Mouse (Mus musculus): ENCODE measurements around the gene Mkrn1. TPM values are rescaled to one million over a fixed set of nuclear protein-coding genes. Genes with fewer than 3 reads are reported as not detected.

Mkrn1 gene
- 236 and 250 TPM in 2 replicates for polyA plus RNA-seq (2015; fragmentation: Nextera tagmentation; extraction: Ambion mirVana)

DNA sequence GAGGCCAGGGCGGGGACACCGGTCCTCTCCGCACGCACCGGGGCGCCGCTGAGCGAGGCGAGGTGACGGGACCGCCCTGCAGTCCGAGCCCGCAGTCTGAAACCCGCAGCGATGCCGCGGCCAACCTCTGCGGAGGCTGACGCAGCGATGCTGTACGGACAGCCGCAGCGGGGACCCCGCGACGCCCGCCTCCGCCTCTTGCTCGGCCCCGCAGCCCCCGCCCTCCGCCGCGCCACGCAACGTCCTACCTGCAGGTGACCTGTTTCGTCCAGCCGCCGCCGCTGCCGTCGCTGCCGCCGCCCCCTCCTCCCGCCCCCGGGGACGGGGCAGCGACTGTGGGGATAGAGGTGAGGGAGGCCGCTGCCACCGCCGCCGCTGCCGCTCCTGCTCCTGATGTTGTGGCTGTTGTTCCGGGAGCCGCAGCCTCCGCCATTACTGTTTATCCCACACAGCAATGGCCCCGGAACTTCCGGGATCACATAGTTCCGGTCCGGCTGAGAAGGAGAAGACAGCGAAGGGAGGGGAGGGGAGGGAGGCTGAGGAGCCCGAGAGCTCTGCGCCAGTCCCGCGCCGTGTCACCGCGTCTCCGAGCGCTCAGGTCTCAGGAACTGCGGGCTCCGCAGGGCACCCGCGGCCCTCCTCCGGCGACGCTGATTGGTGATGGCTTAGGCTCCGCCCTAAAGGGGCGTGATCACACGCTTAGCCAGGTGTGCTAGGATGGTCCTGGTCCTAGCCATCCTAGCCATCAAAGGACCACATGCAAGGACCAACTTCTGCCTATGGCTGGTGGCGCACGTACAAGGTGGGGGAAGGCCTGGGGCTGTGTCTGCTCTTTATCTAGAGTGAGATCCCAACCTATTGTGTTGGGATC lies at the start of gene Mkrn1:
Gene Mkrn1 (minus strand): TSS at position 612 of the 871 bp plus-strand sequence.
- Histone ChIP-seq H3K4me3 (peak within 1 kb of the TSS; percentile 94), H3K36me3 (no peaks in the 10 kb centered on the region; the same call in 1 of the 2 replicates), H3K27me3 (peaks cover 11% of the 10 kb centered on the region), H3K27ac (peak within 1 kb of the TSS; percentile 98), H3K9me3 (no peaks in the 10 kb centered on the region), H3K9ac (peak within 1 kb of the TSS; percentile 95), H3K4me2 (peak within 1 kb of the TSS; percentile 75), H3K4me1 (replicated peaks) (peaks cover 27% of the 10 kb centered on the region)
- WGBS: under 1% methylated on average over 73 of the region's 82 CpGs
- peak; percentile 97 for ATAC-seq (ENCODE audit: low FRiP score)

DNA sequence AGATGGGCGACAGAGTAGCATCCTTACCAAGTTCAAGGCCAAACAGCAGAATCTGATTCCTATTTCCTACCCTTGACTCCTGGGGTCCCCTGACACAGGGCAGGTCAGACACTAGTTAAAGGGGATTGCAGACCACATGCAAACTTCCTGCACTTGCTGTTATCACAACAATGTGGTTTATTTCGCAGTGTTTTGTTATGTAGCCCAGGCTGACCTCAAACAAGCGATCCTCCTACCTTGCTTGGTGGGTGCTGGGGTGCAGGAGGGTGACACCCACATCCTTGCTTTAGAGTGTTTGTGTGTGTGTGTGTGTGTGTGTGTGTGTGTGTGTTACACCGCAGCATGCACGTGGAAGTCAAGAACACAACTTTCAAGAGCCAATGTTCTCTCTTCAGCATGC lies 49.2 kb upstream of the Mkrn1 start:
- Histone ChIP-seq H3K27ac (no peak overlapping the region), H3K4me2 (no peak overlapping the region), H3K36me3 (peaks cover 72% of the 10 kb centered on the region), H3K4me1 (replicated peaks) (peaks cover 3% of the 10 kb centered on the region), H3K27me3 (no peaks in the 10 kb centered on the region), H3K4me3 (no peak overlapping the region), H3K9ac (no peak overlapping the region), H3K9me3 (no peaks in the 10 kb centered on the region)
- ATAC-seq (ENCODE audit: low FRiP score): no peak
- 91% methylated on average over 5 of the region's 5 CpGs for WGBS

DNA sequence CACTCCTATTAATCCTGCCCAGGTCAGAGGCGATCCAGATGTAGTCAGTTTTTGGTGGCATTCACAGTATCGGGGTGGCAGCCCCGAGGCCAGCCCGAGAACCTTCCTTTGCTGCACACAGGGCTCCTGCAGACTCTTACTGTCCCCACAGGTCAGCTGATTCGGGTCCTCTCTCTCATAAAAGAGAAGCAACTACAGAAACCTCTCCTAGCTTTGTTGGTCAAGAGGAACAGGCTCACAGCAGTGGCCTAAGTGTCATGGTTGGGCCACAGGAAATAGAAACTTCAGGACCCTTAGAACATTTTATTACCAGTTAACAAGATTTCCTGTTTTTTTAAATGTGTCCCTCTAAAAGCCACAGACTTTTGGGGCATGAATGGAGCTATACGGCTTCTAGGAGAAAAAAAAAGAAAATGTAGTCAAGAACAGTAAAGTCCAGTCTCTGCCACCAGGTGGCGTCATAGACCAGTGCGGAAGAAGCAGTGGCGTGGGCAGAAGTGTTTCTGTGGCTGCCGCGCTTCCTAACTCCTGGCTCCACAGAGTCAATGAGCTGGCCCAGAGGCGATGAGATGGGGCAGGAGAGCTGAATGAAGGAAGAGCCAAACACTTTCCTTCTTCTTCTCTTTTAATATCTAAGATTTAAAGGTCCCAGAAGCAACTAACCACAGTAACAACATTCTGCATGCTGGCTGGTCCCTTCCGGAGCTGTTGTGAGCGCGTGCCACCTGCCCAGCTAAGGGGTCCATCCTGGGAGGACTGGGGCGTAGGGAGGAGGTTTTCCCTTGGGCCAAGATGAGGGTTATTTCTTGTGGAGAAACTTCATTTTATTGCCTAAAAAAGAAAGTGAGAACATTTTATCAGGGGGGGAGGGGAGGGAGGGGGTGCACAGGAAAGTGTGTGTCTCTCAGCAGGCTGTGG lies 42.6 kb upstream of the Mkrn1 start:
- no peak overlapping the region for H3K4me3 ChIP-seq
- H3K27me3 ChIP-seq: no peaks in the 10 kb centered on the region
- H3K36me3 ChIP-seq: peaks cover 50% of the 10 kb centered on the region
- peak; percentile 63; the same call in 1 of the 2 replicates for ATAC-seq (ENCODE audit: low FRiP score)
- no peak overlapping the region for H3K4me2 ChIP-seq
- H3K27ac ChIP-seq: no peak overlapping the region
- no peak overlapping the region for H3K9ac ChIP-seq
- H3K9me3 ChIP-seq: no peaks in the 10 kb centered on the region
- H3K4me1 ChIP-seq (replicated peaks): no peaks in the 10 kb centered on the region
- WGBS: 51% methylated on average over 16 of the region's 16 CpGs

DNA sequence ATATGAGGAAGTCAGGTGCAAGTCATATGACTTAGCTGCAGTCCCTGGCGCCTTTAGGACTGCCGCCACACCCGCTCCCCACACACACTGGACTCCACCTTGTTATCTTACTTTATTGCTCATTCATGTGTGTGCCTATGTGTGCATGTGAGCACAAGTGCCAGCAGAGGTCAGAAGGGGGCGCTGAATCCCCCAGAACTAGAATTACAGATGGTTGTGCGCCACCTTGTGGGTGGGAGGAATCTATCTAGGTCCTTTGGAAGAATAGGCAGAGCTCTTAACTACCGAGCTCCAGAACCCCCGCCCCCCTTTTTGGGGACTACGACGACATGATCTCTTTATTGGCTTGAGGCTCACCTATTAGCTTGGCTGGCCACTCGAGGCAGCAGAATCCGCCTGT lies 39.8 kb upstream of the Mkrn1 start:
- Histone ChIP-seq H3K4me1 (replicated peaks) (no peaks in the 10 kb centered on the region), H3K9ac (no peak overlapping the region), H3K4me2 (no peak overlapping the region), H3K36me3 (peaks cover 31% of the 10 kb centered on the region), H3K9me3 (no peaks in the 10 kb centered on the region), H3K4me3 (no peak overlapping the region), H3K27ac (no peak overlapping the region), H3K27me3 (no peaks in the 10 kb centered on the region)
- ATAC-seq (ENCODE audit: low FRiP score): no peak
- WGBS: 96% methylated on average over 11 of the region's 11 CpGs

DNA sequence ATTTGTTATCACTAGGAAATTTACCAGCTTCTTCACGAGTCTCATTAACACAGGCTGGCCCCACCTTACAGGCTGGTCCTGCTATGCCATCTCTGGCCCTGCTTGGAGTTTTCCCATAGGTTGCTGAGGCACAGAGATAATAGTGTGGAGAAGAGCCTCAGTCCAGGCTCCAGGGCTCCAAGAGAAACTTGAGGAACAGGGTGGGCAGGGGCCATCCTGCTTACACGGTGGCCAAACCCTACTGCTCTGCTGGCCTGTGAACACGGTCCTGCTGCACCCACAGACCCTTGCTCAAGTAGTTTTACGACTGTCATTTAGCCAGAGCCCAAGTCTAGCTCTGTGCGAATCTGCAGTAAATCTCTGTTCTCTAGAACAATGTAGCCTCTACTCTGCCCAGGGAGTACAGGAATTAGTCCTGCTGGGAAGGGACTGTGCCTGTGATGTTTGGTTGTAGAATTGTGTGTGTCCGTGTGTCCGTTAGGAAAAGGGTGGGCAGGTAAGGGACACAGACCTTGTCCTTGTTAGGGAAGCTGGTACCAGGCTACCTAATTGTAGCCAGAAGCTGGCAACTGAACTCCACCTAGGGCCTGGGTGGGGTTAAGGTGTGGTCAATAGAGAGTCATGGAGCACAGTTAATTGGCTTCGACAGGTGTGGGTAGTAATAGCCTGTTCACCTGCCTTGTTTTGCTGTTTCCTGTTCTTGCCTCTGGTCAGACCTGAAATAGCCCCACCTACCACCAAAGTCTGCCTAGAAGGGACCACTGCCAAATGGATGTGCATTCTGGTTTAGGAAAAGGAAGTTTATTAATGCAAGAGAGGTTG lies 35.3 kb upstream of the Mkrn1 start:
- Histone ChIP-seq H3K27me3 (no peaks in the 10 kb centered on the region), H3K36me3 (peaks cover 6% of the 10 kb centered on the region), H3K4me1 (replicated peaks) (no peaks in the 10 kb centered on the region), H3K27ac (no peak overlapping the region), H3K9me3 (no peaks in the 10 kb centered on the region), H3K4me2 (no peak overlapping the region), H3K4me3 (no peak overlapping the region), H3K9ac (no peak overlapping the region)
- WGBS: 84% methylated on average over 8 of the region's 8 CpGs
- no peak for ATAC-seq (ENCODE audit: low FRiP score)

DNA sequence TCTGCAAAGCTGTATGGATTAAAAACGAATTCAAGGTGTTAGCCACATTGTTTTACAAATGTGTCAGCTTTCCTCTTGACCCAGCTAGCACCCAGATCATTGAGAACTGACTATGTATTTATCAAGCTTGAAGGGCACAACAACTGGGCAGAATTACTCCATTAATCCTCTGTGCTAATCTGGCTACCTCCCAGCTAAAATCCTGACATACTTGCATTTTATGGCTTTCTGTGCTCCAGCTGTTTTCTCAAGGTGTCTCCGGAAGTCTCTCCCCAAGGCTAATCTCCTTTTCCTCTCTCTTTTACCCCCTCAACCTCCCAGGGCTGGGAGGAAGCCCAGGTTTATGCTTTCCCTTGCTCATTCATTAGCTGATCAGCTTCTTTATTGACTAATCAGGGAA lies 34.4 kb upstream of the Mkrn1 start:
- ATAC-seq (ENCODE audit: low FRiP score): no peak
- H3K27me3 ChIP-seq: no peaks in the 10 kb centered on the region
- H3K4me2 ChIP-seq: no peak overlapping the region
- no peaks in the 10 kb centered on the region for H3K9me3 ChIP-seq
- H3K4me3 ChIP-seq: no peak overlapping the region
- no peaks in the 10 kb centered on the region for H3K4me1 ChIP-seq (replicated peaks)
- WGBS: 61% methylated on average over 2 of the region's 2 CpGs
- no peak overlapping the region for H3K9ac ChIP-seq
- H3K27ac ChIP-seq: no peak overlapping the region
- H3K36me3 ChIP-seq: no peaks in the 10 kb centered on the region

DNA sequence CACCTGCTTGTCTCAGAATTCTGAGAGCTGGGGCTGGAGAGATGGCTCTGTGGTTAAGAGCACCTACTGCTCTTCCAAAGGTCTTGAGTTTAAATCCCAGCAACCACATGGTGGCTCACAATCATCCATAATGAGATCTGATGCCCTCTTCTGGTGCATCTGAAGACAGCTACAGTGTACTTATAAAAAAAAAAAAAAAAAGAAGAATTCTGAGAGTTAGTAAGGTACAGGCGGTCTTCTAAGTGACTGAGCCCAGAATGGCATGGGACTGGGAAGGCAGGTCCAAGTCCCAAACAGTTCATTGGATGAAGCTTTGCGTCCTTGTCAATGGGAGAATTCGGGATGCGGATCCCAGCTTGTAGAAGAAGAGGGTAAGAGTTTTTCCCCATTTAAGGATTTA lies 33.3 kb upstream of the Mkrn1 start:
- WGBS: 94% methylated on average over 4 of the region's 4 CpGs
- H3K27me3 ChIP-seq: no peaks in the 10 kb centered on the region
- no peak overlapping the region for H3K27ac ChIP-seq
- no peak overlapping the region for H3K4me3 ChIP-seq
- H3K4me2 ChIP-seq: no peak overlapping the region
- H3K36me3 ChIP-seq: no peaks in the 10 kb centered on the region
- no peak for ATAC-seq (ENCODE audit: low FRiP score)
- no peaks in the 10 kb centered on the region for H3K9me3 ChIP-seq
- H3K4me1 ChIP-seq (replicated peaks): no peaks in the 10 kb centered on the region
- H3K9ac ChIP-seq: no peak overlapping the region

DNA sequence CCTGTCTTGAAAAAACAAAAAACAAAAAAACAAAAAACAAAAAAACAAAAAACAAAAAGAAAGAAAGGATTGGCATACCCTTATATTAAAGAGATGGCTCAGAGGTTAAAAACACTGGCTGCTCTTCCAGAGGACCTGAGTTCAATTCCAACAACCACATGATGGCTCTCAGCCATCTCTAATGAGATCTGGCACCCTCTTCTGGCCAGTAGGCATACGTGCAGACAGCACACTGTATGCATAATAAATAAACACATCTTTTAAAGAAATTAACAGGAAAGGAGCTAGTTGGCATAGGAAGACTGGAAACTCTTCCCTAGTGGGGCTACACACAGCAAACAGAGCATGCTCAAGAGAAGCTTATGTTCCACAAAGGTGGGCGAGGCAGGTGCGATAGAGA lies 30.8 kb upstream of the Mkrn1 start:
- Histone ChIP-seq H3K4me3 (no peak overlapping the region), H3K9me3 (no peaks in the 10 kb centered on the region), H3K27ac (no peak overlapping the region), H3K27me3 (no peaks in the 10 kb centered on the region), H3K36me3 (no peaks in the 10 kb centered on the region), H3K4me1 (replicated peaks) (no peaks in the 10 kb centered on the region), H3K4me2 (no peak overlapping the region), H3K9ac (no peak overlapping the region)
- no peak for ATAC-seq (ENCODE audit: low FRiP score)
- WGBS: 89% methylated on average over 3 of the region's 3 CpGs

DNA sequence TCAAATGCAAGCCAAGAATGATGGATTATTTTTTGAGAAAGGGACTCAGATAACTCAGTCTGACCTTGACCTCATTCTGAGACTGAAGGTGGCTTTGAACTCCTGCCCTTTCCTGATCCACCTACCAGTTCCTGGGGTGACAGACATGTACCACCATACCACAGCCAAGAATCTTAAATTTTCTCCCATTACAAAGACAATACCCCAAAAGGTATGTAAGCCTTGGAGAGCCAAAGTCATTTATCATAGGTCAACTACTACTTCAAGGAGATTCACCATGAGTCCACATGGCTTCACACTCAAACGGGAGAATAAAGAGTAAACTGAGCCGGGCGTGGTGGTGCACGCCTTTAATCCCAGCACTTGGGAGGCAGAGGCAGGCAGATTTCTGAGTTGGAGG lies 30.3 kb upstream of the Mkrn1 start:
- ATAC-seq (ENCODE audit: low FRiP score): no peak
- Histone ChIP-seq H3K36me3 (no peaks in the 10 kb centered on the region), H3K9me3 (no peaks in the 10 kb centered on the region), H3K4me1 (replicated peaks) (no peaks in the 10 kb centered on the region), H3K4me3 (no peak overlapping the region), H3K27me3 (no peaks in the 10 kb centered on the region), H3K4me2 (no peak overlapping the region), H3K27ac (no peak overlapping the region), H3K9ac (no peak overlapping the region)
- WGBS: 91% methylated on average over 4 of the region's 4 CpGs

DNA sequence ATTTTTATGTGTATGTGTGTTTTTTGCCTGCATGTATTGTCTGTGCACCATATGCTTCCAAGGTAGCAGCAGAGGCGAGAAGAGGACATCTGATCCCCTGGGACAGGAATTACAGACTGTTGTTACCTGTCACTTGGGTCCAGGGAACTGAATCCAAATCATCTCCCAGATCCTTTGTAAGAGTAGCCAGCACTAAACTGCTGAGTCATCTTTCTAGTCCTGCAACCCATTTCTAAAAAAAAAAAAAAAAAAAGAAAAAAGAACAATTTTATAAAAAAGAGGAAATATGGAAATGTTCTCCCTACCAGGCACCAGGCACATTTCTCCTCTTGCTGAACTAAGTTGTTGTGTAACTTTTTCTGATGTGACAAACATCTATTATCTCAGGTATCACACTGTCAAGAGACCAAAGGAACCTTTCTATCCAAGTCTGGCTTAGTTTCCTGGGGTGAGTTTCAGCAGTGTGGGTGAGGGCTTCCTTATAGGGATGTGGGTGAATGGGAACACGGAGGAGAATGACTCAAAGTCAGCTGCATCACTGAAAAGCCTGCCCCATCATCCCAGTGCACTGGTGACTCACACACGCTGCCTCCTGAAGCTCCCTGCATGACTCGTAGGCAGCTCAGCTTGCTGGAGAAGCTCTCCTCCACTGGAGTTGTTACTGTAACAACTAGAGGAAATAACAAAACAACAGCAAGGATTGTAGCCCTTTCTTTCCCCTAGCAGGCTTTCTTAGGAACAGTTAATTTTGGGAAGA lies 27.3 kb upstream of the Mkrn1 start:
- Histone ChIP-seq H3K4me3 (no peak overlapping the region), H3K9ac (no peak overlapping the region), H3K9me3 (no peaks in the 10 kb centered on the region), H3K4me2 (no peak overlapping the region), H3K36me3 (no peaks in the 10 kb centered on the region), H3K27me3 (no peaks in the 10 kb centered on the region), H3K27ac (no peak overlapping the region), H3K4me1 (replicated peaks) (no peaks in the 10 kb centered on the region)
- no peak for ATAC-seq (ENCODE audit: low FRiP score)
- WGBS: 62% methylated on average over 4 of the region's 4 CpGs

DNA sequence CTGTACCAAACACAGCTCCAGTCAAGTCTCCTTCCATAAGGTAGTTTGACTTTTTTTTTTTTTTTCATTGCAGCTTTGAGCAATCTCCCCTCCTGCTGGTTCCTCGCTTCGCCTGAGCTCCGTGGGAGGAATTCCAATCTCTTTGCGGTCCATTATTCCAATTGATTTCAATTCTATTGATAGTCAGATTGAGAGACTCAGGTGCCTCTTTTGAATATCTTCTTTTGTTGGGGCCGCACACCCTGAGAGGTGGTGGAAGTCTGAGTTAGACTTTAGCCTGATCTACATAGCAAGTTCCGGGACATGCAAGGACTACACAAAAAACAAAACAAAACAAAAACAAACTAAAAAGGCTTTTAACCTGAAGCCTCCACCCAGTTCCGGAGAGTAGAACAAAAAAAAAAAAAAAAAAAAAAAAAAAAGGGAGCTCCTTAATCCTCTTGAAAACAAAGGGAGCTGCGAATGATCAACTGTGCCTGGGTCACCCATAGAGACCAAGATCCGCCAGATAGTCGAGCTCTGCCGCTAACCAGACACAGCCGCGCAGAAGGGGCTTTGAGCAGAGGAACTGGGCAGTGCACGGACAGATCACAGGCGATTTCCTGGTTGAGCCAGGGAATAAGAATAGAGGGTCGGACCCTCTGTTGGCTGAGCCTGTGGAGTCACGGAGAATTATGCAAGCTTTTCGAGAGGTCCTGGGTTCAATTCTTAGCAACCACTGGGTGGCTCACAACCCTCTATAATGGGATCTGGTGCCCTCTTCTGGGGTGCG lies 25.7 kb upstream of the Mkrn1 start:
- Histone ChIP-seq H3K27me3 (no peaks in the 10 kb centered on the region), H3K9ac (no peak overlapping the region), H3K9me3 (no peaks in the 10 kb centered on the region), H3K4me3 (0 out of 2 replicates have a peak overlapping the region, but pooled peaks have one; percentile 4), H3K36me3 (no peaks in the 10 kb centered on the region), H3K4me2 (peak overlapping the region; percentile 36), H3K4me1 (replicated peaks) (no peaks in the 10 kb centered on the region), H3K27ac (no peak overlapping the region)
- ATAC-seq (ENCODE audit: low FRiP score): no peak
- WGBS: 5% methylated on average over 19 of the region's 19 CpGs

Data from hindbrain, embryonic 13.5 days (tissue).